Mouse (Mus musculus) erythroblast, embryonic 14.5 days (primary cell): ENCODE results near the gene Mindy2.

ENCODE experiments used
- GATA1 ChIP-seq: IDR thresholded peaks from 2 replicates; pipeline ENCODE4 v1.6.1; 2012; ENCODE audit warnings: low read length, inconsistent platforms, mixed read lengths
- TAL1 ChIP-seq: IDR thresholded peaks from 3 replicates; pipeline ENCODE4 v1.6.1; 2012; ENCODE audit warnings: low read length, inconsistent platforms, mixed read lengths

GRCm38 (mm10) chr9:70675117-70675516, 18.1 kb upstream of the Mindy2 start:
- TF ChIP-seq TAL1 (no peak), GATA1 (no peak)
